Mouse (Mus musculus) Patski (cell line): ENCODE results near the gene Aqp6. TPM values are rescaled to one million over a fixed set of nuclear protein-coding genes. Genes with fewer than 3 reads are reported as not detected.

Experiments used
- ATAC-seq: fragments of 100-300 bp; one replicate; pipeline ENCODE4 v1.8.0; 2021
- CTCF ChIA-PET: fragments of 350-600 bp; sonication (Branson Sonifier 250); formaldehyde crosslinking; loops from one replicate; lab custom pipeline; 2022; ENCODE audit warnings: inconsistent platforms; lab: Charles Lee
- POLR2A ChIA-PET: fragments of 350-600 bp; sonication (Branson Sonifier 250); formaldehyde crosslinking; loops from one replicate; lab custom pipeline; 2022; ENCODE audit warnings: antibody characterized with exemption, inconsistent platforms; lab: Charles Lee
- DNase-seq: peaks from one replicate; pipeline ENCODE4 v3.0.0-alpha.2; 2011; ENCODE audit warnings: low read depth, low spot score
- H3K27me3 ChIP-seq: fragments of 371-371 bp; one replicate; pipeline ENCODE4 v1.5.1; 2021
- CTCF ChIP-seq: fragments of 100-300 bp; IDR thresholded peaks from one replicate; pipeline ENCODE4 v1.5.1; 2021
- in situ Hi-C: fragments of 300-500 bp; cut with MboI; formaldehyde crosslinking; loops from 3 replicates; pipeline ENCODE4 v1.11.1; 2018; ENCODE audit warnings: low pct_unique_long_range_greater_than_20kb, mixed read lengths
- polyA plus RNA-seq: library from polyadenylated mRNA; unstranded; gene quantifications from one replicate; pipeline ENCODE4 v1.2.3, GENCODE M21; 2021

Gene Aqp6
- polyA plus RNA-seq, 1 experiment from 2014 or later: not detected

DNA sequence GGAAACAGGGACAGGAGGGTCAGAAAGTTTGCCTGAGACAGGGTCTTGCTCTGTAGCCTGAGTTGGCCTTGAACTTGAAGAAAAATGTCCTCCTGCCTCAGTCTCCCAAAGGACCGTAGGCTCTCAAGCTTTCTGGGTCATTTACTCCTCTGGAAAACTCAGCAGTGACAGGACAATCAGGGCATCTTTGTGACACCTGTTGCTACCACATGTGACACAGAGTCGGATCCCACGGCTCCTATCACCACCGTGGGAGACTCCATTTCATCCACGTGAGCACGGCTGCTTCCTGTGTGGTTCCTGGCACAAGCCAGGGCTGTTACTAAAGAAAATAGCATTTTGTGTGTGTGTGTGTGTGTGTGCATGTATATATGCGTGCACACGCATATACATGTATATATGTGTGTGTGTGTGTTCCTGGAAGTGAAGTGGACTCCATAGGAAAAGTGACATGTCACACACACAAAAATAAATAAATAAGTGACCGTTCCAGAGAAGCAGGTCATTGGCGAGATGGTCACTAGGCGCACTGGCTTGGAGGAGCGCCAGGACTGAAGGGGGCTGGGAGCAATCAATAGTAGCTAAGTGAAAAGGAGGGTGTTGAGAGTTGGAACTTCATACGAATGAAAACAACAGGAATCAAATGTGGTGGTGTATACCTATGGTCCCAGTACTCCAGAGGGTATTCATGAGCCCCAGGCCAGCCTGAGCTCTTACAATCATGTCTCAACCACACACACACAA, 7.4 kb downstream of the Aqp6 start:
- no peaks in the 10 kb centered on the region for H3K27me3 ChIP-seq
- DNase-seq: no peak
- POLR2A ChIA-PET: no interaction called here
- no peak for TF ChIP-seq CTCF
- ATAC-seq: no peak
- CTCF ChIA-PET: interaction anchor here (1.1 to 2.2 kb wide), 3 partner anchors 12 to 43 kb away, joined by 3 to 7 read pairs (median 3); partner anchors contain the start of gene Racgap1
- in situ Hi-C loops: no loop called here

DNA sequence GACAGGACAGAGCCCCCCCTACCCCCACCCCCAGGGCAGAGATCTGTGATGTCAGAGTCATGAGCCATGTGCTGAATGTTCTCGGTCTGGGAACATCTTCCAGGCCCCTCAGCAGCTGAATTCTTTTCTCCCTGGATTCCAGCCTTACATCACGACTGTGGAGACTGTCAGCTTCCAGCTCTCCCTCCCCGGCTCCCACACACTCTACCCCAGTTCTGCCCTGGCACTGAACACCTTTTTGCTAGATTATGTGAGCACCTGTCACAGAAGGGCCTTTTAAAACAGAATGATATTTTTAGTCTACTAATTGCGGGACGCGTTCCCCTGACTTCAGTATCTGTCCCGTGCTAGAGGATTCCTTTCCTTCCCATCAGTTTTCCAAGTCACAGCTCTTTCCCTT, 10.4 kb downstream of the Aqp6 start:
- ChIA-PET POLR2A (no interaction called here), CTCF (no interaction called here)
- no peak for TF ChIP-seq CTCF
- no peak for ATAC-seq
- in situ Hi-C loops: no loop called here
- H3K27me3 ChIP-seq: no peaks in the 10 kb centered on the region
- no peak for DNase-seq

DNA sequence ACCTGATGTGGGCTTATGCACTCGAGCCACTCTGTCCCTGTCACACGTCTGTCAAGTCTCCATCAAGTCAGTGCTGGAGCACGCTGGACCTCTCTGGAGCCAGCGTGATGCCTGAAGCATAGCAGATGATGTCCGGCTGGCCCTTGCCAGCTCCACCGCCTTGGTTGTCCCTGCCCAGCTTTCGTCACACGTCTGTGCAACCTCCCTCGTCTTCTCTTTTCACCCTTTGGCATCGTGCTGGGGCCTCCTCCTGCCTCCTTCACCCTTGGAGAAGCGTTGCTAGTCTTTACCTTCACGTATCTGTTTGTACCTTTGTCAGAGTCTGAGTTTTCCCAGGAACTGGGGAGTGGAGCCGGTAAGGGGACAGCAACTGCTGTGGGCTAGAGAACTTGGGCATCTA, 13.1 kb downstream of the Aqp6 start:
- no peak for TF ChIP-seq CTCF
- H3K27me3 ChIP-seq: no peaks in the 10 kb centered on the region
- in situ Hi-C loops: no loop called here
- no peak for DNase-seq
- POLR2A ChIA-PET: interaction anchor here (1.0 to 1.6 kb wide), 3 partner anchors 9 to 55 kb away, joined by 4 to 5 read pairs (median 5); no protein-coding TSS in a partner anchor
- ATAC-seq: no peak
- CTCF ChIA-PET: interaction anchor here (0.8 to 1.4 kb wide), 4 partner anchors 17 to 74 kb away, joined by 3 read pairs; no protein-coding TSS in a partner anchor

DNA sequence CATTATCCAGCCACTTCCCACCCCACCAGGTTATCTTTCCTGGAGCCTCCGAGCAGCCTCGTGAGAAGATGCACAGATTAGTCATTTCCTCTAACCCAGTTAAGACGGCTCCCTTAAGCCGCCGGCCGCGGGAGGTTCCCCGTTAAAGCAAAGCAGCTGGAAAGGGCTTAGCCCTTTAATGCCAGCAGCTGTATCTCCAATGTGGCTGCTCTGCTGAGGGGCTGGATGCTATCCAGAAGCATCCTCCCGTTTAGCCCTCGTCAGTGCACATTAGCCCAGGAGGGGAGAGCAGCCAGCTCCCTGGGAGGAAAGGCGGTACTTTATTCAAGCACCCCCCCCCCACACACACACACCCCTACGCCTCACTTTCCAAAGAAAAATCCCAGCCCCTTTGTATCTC, 13.6 kb downstream of the Aqp6 start:
- POLR2A ChIA-PET: interaction anchor here (1.0 to 1.6 kb wide), 3 partner anchors 9 to 54 kb away, joined by 4 to 5 read pairs (median 5); no protein-coding TSS in a partner anchor
- DNase-seq (peak; percentile 69), ATAC-seq (no peak)
- in situ Hi-C loops: no loop called here
- no peaks in the 10 kb centered on the region for H3K27me3 ChIP-seq
- TF ChIP-seq CTCF: no peak
- CTCF ChIA-PET: interaction anchor here (0.8 to 1.4 kb wide), 4 partner anchors 17 to 74 kb away, joined by 3 read pairs; no protein-coding TSS in a partner anchor

GRCm38 (mm10) chr15:99615246-99615645, 14.0 kb downstream of the Aqp6 start:
- H3K27me3 ChIP-seq: no peaks in the 10 kb centered on the region
- ATAC-seq (no peak), DNase-seq (peak; percentile 43)
- no peak for TF ChIP-seq CTCF
- POLR2A ChIA-PET: interaction anchor here (1.0 to 1.6 kb wide), 2 partner anchors 10 to 21 kb away, joined by 5 read pairs; no protein-coding TSS in a partner anchor
- in situ Hi-C loops: no loop called here
- CTCF ChIA-PET: interaction anchor here (0.8 to 1.4 kb wide), 4 partner anchors 16 to 73 kb away, joined by 3 read pairs; no protein-coding TSS in a partner anchor

- CTCF ChIA-PET: interaction anchor here (1.0 to 1.3 kb wide), 4 partner anchors 9 to 42 kb away, joined by 3 read pairs; no protein-coding TSS in a partner anchor
- no peak for ATAC-seq
These were observed 17.4 kb downstream of the Aqp6 start for GRCm38 (mm10) chr15:99618595-99618994.

GRCm38 (mm10) chr15:99619821-99620220, 18.6 kb downstream of the Aqp6 start:
- TF ChIP-seq CTCF: no peak
- DNase-seq (no peak), ATAC-seq (no peak)
- CTCF ChIA-PET: interaction anchor here (1.2 to 1.9 kb wide), 4 partner anchors 11 to 49 kb away, joined by 3 to 6 read pairs (median 4); no protein-coding TSS in a partner anchor
- in situ Hi-C loops: no loop called here
- H3K27me3 ChIP-seq: no peaks in the 10 kb centered on the region
- POLR2A ChIA-PET: interaction anchor here (0.7 kb wide), 1 partner anchor 10 kb away, joined by 4 read pairs; no protein-coding TSS in a partner anchor

More at GRCm38 (mm10) chr15:99618595-99618994, 17.4 kb downstream of the Aqp6 start:
- no peak for TF ChIP-seq CTCF
- H3K27me3 ChIP-seq: no peaks in the 10 kb centered on the region
- DNase-seq: no peak
- POLR2A ChIA-PET: interaction anchor here (0.5 kb wide), 1 partner anchor 62 kb away, joined by 3 read pairs; no protein-coding TSS in a partner anchor
- in situ Hi-C loops: no loop called here

DNA sequence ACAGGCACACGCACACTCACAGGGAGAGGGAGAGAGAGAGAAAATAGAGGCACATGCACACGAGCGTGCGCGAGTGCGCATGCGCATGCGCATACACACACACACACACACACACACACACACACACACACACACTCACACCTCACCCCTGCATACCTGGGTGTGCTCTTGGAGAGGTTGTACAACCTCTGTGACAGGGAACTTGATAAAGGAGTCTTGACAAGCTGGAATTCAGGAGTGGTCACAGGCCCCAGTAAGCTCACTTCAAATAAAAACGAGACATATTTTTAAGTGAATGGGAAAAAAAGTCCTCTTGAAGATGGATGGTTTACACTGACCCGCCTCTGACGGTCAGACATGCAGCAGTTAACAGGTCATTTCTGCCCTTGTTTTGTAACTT, 20.9 kb downstream of the Aqp6 start:
- CTCF ChIA-PET: interaction anchor here (0.7 kb wide), 1 partner anchor 135 kb away, joined by 3 read pairs; no protein-coding TSS in a partner anchor
- POLR2A ChIA-PET: no interaction called here
- no peak for ATAC-seq
- DNase-seq: no peak
- in situ Hi-C loops: no loop called here
- TF ChIP-seq CTCF: no peak
- no peaks in the 10 kb centered on the region for H3K27me3 ChIP-seq

- no peaks in the 10 kb centered on the region for H3K27me3 ChIP-seq
- in situ Hi-C loops: no loop called here
- ChIA-PET CTCF (interaction anchor here (0.9 to 1.8 kb wide), 5 partner anchors 13 to 60 kb away, joined by 3 to 6 read pairs (median 4); no protein-coding TSS in a partner anchor), POLR2A (interaction anchor here (1.2 kb wide), 1 partner anchor 10 kb away, joined by 3 read pairs; no protein-coding TSS in a partner anchor)
- DNase-seq (no peak), ATAC-seq (no peak)
- peak; percentile 72 for TF ChIP-seq CTCF
These were observed 30.4 kb downstream of the Aqp6 start for GRCm38 (mm10) chr15:99631618-99632017.

GRCm38 (mm10) chr15:99634702-99635101, 33.5 kb downstream of the Aqp6 start:
- ChIA-PET POLR2A (no interaction called here), CTCF (interaction anchor here (0.9 to 1.7 kb wide), 2 partner anchors 11 to 16 kb away, joined by 3 to 5 read pairs; no protein-coding TSS in a partner anchor)
- ATAC-seq: no peak
- H3K27me3 ChIP-seq: no peaks in the 10 kb centered on the region
- TF ChIP-seq CTCF: no peak
- in situ Hi-C loops: no loop called here
- no peak for DNase-seq
